Mouse (Mus musculus) MEL (cell line): ENCODE results near the gene Vti1a.
A peak's percentile ranks its signal among the peaks of the same experiment; 100 is the strongest.

ENCODE experiments used
- CHD2 ChIP-seq: IDR thresholded peaks from 2 replicates; pipeline ENCODE4 v1.6.1; 2011; ENCODE audit warnings: low read length, improper control_type of control experiment
- CTCF ChIP-seq, 3 experiments: IDR thresholded peaks in 2 of 3; conservative IDR thresholded peaks in 1 of 3; 2 replicates each; pipeline ENCODE4 v1.5.1; 2011 to 2012; ENCODE audit warnings: low read length in 3 of 3, low read depth in 2 of 3, mild to moderate bottlenecking in 2 of 3, improper control_type of control experiment in 1 of 3, inconsistent platforms in 1 of 3, mixed read lengths in 1 of 3, moderate library complexity in 1 of 3; ENCODE audit not compliant: control insufficient read depth in 1 of 3, insufficient read depth in 1 of 3, poor library complexity in 1 of 3, severe bottlenecking in 1 of 3
- ELF1 ChIP-seq: IDR thresholded peaks from 2 replicates; pipeline ENCODE4 v1.6.1; 2014; ENCODE audit warnings: low read depth, mild to moderate bottlenecking, inconsistent platforms, low read length, improper control_type of control experiment, moderate library complexity
- EP300 ChIP-seq, 2 experiments: IDR thresholded peaks; 2 replicates each; pipeline ENCODE4 v1.6.1; 2011; ENCODE audit warnings: improper control_type of control experiment in 2 of 2, low read length in 2 of 2, low read depth in 1 of 2, mild to moderate bottlenecking in 1 of 2
- JUND ChIP-seq: IDR thresholded peaks from 2 replicates; pipeline ENCODE4 v1.6.1; 2011; ENCODE audit warnings: low read depth, mild to moderate bottlenecking, improper control_type of control experiment, low read length
- MAFK ChIP-seq: IDR thresholded peaks from 2 replicates; pipeline ENCODE4 v1.6.1; 2011; ENCODE audit warnings: low read depth, mild to moderate bottlenecking, low read length, improper control_type of control experiment, borderline replicate concordance
- MAX ChIP-seq: IDR thresholded peaks from 2 replicates; pipeline ENCODE4 v1.6.1; 2011; ENCODE audit warnings: low read length, improper control_type of control experiment
- MEF2A ChIP-seq: IDR thresholded peaks from 2 replicates; pipeline ENCODE4 v1.6.1; 2014; ENCODE audit warnings: low read depth, mild to moderate bottlenecking, inconsistent platforms, low read length, improper control_type of control experiment; ENCODE audit not compliant: poor library complexity, insufficient replicate concordance, severe bottlenecking; ENCODE audit errors: extremely low read depth
- POLR2AphosphoS2 ChIP-seq: IDR thresholded peaks from 2 replicates; pipeline ENCODE4 v1.6.1; 2011; ENCODE audit warnings: low read length, improper control_type of control experiment
- UBTF ChIP-seq: IDR thresholded peaks from 2 replicates; pipeline ENCODE4 v1.6.1; 2012; ENCODE audit warnings: low read depth, mild to moderate bottlenecking, inconsistent platforms, low read length, improper control_type of control experiment, moderate library complexity, borderline replicate concordance; ENCODE audit not compliant: insufficient read depth
- ZNF384 ChIP-seq: IDR thresholded peaks from 2 replicates; pipeline ENCODE4 v1.6.1; 2012; ENCODE audit warnings: low read depth, mild to moderate bottlenecking, inconsistent platforms, low read length, improper control_type of control experiment

- TF ChIP-seq MAFK (peak; percentile 83), CTCF (IDR thresholded peaks at IDR 0.05 in 2 of 3, conservative IDR thresholded peaks at IDR 0.05 in 1 of 3; ENCODE audit: control insufficient read depth in 1 of 3, insufficient read depth in 1 of 3, low read depth in 2 of 3, low read length in 3 of 3, poor library complexity in 1 of 3, severe bottlenecking in 1 of 3) (no peak), ZNF384 (0 out of 2 replicates have a peak, but pooled peaks have one; percentile 19), ELF1 (no peak), UBTF (peak; percentile 81; the same call in 1 of the 2 replicates), EP300 (IDR thresholded peaks at IDR 0.05; ENCODE audit: low read depth in 1 of 2, low read length in 2 of 2) (peak; percentile 84 to 91), CHD2 (peak; percentile 26; the same call in 1 of the 2 replicates), JUND (no peak), MAX (0 out of 2 replicates have a peak, but pooled peaks have one; percentile 29), MEF2A (no peak), POLR2AphosphoS2 (no peak)
Observed at GRCm38 (mm10) chr19:55651017-55651416, 334.9 kb downstream of the Vti1a start.
